Mouse (Mus musculus) limb, embryonic 12.5 days (tissue): Measurements from ENCODE around the gene Col4a3bp. TPM values are rescaled to one million over a fixed set of nuclear protein-coding genes. Genes with fewer than 3 reads are reported as not detected.
"Not testable (repeated sequence)": the region's sequence is repeated elsewhere in the genome, so short reads cannot be mapped to it uniquely, and the experiment has no call there.

Experiments
- ATAC-seq: fragments of 200-750 bp; cut with Nextera tagmentation; 2 replicates; pipeline ENCODE4 v1.8.0; 2017; ENCODE audit warnings: low read depth, moderate TSS enrichment; ENCODE audit not compliant: insufficient number of reproducible peaks, insufficient read depth, low FRiP score, low TSS enrichment
- H3K27ac ChIP-seq: fragments of 300-500 bp; sonication (generic); 2 replicates; pipeline ENCODE4 v1.5.1; 2016; ENCODE audit warnings: mild to moderate bottlenecking, moderate library complexity
- H3K27me3 ChIP-seq: fragments of 300-500 bp; sonication (generic); 2 replicates; pipeline ENCODE4 v1.6.1; 2016; ENCODE audit warnings: mild to moderate bottlenecking, moderate library complexity
- H3K36me3 ChIP-seq: fragments of 300-500 bp; sonication (generic); 2 replicates; pipeline ENCODE4 v1.6.1; 2016; ENCODE audit warnings: mild to moderate bottlenecking, moderate library complexity
- H3K4me1 ChIP-seq: fragments of 300-500 bp; sonication (generic); replicated peaks from 2 replicates; pipeline ENCODE4 v1.6.1; 2016
- H3K4me2 ChIP-seq: fragments of 300-500 bp; sonication (generic); 2 replicates; pipeline ENCODE4 v1.6.1; 2016; ENCODE audit warnings: mild to moderate bottlenecking, moderate library complexity
- H3K4me3 ChIP-seq: fragments of 300-500 bp; sonication (generic); replicated peaks from 2 replicates; pipeline ENCODE4 v1.5.1; 2016; ENCODE audit warnings: mild to moderate bottlenecking
- H3K9ac ChIP-seq: fragments of 300-500 bp; sonication (generic); replicated peaks from 2 replicates; pipeline ENCODE4 v1.6.1; 2016; ENCODE audit warnings: mild to moderate bottlenecking, moderate library complexity
- H3K9me3 ChIP-seq: fragments of 300-500 bp; sonication (generic); 2 replicates; pipeline ENCODE4 v1.6.1; 2016; ENCODE audit warnings: mild to moderate bottlenecking, moderate library complexity
- WGBS: fragments of 180-500 bp; shearing (Covaris S2); methylation state at CpG from one replicate; pipeline ENCODE4 v1.1.7; 2016; 5-methylcytosine and 5-hydroxymethylcytosine counted together
- polyA plus RNA-seq: library from polyadenylated mRNA; unstranded; fragments of >200 nt; fragmentation: Nextera tagmentation; extraction: Ambion mirVana; gene quantifications from 2 replicates; pipeline ENCODE4 v1.2.1, GENCODE M21; 2016

Gene Col4a3bp
- polyA plus RNA-seq, 1 experiment from 2014 or later = 9.8 TPM

DNA sequence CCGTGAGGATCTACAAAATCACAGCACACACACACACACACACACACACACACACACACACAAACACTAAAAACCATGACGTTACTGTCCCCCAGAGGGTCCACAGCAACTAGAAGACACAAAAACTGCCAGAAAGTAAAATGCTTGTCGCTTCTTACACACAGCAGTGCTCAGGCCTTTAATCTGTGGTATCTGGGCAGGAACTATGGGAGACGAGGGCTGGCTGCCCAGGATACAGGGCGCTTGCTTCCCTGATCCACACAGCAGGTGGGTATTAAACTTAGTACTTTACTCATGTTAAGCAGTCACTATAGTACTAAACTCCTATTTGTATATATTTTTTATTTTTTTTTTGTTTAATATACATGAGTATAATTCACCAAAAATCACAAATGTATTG, 103.4 kb downstream of the Col4a3bp start:
- H3K9ac ChIP-seq = no peak overlapping the region
- peaks cover 32% of the 10 kb centered on the region for H3K36me3 ChIP-seq
- ATAC-seq = no peak
- H3K27ac ChIP-seq = no peak overlapping the region
- no peak overlapping the region for H3K4me3 ChIP-seq
- H3K27me3 ChIP-seq = no peaks in the 10 kb centered on the region
- no peak overlapping the region for H3K4me2 ChIP-seq
- peaks cover 3% of the 10 kb centered on the region; the same call in 1 of the 2 replicates for H3K4me1 ChIP-seq
- no peaks in the 10 kb centered on the region for H3K9me3 ChIP-seq
- WGBS = 58% methylated on average over 5 of the region's 5 CpGs

DNA sequence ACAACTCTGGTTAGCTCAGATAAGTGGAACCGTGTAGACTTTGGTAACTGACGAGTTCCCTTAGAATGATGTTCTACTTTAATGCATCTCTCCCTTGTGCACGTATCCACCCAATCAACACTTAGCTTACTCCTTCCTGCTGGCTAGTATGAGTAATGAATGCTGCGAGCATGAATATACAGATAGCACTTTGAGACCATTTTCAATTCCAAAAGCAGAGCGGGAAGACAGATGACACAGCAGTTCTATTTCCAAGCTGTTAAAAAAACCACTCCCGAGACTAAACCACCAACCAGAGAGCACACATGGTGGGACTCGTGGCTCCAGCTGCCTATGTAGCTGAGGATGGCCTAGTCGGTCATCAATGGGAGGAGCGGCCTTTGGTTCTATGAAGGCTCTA, 110.6 kb downstream of the Col4a3bp start:
- Histone ChIP-seq H3K4me2 (no peak overlapping the region), H3K36me3 (peaks cover 93% of the 10 kb centered on the region), H3K9me3 (no peaks in the 10 kb centered on the region), H3K27ac (no peak overlapping the region), H3K4me1 (peaks cover 3% of the 10 kb centered on the region; the same call in 1 of the 2 replicates), H3K27me3 (no peaks in the 10 kb centered on the region), H3K4me3 (no peak overlapping the region), H3K9ac (no peak overlapping the region)
- no peak for ATAC-seq
- 93% methylated on average over 9 of the region's 9 CpGs for WGBS

DNA sequence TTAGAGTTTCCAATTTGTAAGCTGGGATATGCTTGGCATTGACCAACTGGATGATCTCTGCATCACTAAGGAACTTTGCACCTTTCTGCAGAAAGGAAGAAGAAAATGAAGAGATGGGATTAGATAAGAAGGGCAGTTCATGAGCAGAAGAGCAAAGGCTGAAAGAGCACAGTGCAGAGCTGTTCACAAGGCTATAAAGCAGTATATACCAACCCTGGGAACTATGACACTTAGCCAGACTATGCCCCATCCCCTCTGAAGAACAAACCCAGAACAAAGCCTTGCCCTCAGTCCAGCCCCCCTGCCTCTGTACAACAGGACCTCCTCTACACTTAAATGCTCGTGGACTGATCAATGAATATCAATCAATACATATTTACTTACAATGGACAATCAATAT, 114.3 kb downstream of the Col4a3bp start:
- 88% methylated on average over 1 of the region's 1 CpGs for WGBS
- Histone ChIP-seq H3K9ac (no peak overlapping the region), H3K36me3 (peaks cover 94% of the 10 kb centered on the region), H3K9me3 (no peaks in the 10 kb centered on the region), H3K4me1 (no peaks in the 10 kb centered on the region), H3K4me3 (no peak overlapping the region), H3K27ac (no peak overlapping the region), H3K27me3 (no peaks in the 10 kb centered on the region), H3K4me2 (no peak overlapping the region)
- no peak for ATAC-seq

DNA sequence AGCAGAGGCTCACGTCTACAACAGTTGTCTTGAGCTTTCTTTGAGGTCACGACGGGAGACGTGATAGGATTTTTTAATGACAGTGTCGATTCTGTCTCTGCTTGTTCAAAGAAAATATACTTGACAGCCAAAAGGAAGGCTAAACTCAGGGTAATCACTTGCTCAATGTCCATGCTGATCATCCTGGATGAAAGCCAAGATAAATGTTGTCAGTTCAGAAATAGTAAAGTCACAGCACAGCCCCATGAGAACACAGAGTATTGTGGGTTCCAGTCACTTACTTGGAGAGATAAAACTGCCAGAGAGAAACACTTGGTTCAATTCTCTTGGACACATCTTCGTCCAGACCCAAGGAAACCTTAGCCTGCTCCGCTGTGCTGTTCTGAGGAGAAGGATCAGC, 116.5 kb downstream of the Col4a3bp start:
- no peaks in the 10 kb centered on the region for H3K4me1 ChIP-seq
- H3K27ac ChIP-seq = no peak overlapping the region
- H3K36me3 ChIP-seq = peaks cover 95% of the 10 kb centered on the region
- WGBS = 92% methylated on average over 7 of the region's 7 CpGs
- no peak overlapping the region for H3K4me2 ChIP-seq
- no peaks in the 10 kb centered on the region for H3K9me3 ChIP-seq
- no peak overlapping the region for H3K4me3 ChIP-seq
- no peaks in the 10 kb centered on the region for H3K27me3 ChIP-seq
- no peak for ATAC-seq
- H3K9ac ChIP-seq = no peak overlapping the region

DNA sequence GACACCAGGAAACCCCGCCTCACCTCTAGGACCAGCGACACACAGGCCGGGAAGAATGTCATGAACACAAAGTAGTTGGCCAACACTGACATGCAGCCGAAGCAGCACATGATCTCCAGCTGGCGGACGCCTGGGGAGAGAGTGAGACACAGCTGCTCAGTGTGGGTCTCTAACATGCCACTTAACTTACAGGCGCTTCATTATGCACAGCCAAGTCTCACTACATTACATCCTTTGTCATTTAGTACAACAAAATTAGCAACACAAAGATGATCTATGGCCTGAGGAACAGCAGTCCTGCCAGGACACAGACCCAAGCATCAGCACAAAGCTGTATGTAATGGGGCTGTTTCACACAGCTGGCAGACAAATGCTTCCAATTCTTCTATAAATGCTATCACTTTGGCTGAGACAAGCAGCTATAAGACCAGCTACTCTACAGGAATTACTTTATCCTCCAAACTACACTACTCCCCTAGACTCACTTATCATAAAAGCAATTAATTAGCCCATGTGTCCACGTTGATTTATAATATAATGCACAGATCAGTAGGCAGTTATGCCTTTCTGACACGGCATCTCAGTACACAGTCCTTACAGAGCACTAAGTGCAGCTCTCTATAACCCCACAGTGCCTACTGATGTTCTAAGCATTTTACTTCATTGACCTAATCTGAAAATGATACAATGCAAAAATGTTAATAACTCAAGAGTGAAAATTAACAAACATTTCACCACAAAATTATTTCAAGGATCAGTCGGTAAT, 117.9 kb downstream of the Col4a3bp start:
- no peaks in the 10 kb centered on the region for H3K9me3 ChIP-seq
- ATAC-seq = no peak
- WGBS = 86% methylated on average over 10 of the region's 10 CpGs
- no peak overlapping the region for H3K9ac ChIP-seq
- H3K4me2 ChIP-seq = no peak overlapping the region
- no peaks in the 10 kb centered on the region for H3K27me3 ChIP-seq
- peaks cover 95% of the 10 kb centered on the region for H3K36me3 ChIP-seq
- no peaks in the 10 kb centered on the region for H3K4me1 ChIP-seq
- no peak overlapping the region for H3K4me3 ChIP-seq
- H3K27ac ChIP-seq = no peak overlapping the region

DNA sequence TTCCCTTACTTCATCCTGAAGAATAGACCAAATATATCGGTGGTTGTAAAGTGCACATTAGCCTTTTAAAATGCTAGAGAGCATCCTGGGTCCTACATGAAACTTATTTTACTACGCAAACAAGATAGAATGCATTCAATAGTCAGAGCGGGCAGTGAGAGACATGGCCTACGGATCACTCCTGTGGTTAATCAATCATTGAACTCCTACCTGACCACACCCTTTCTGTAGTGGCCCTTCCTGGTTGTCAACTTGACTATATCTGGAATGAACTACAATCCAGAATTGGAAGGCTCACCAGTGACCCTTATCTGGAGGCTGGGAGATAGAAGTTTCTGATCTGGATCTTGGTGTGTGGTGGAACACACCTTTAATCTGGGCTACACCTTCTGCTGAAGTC, 120.7 kb downstream of the Col4a3bp start:
- H3K4me1 ChIP-seq, H3K4me2 ChIP-seq, H3K4me3 ChIP-seq, H3K9ac ChIP-seq, ATAC-seq, H3K27ac ChIP-seq, H3K27me3 ChIP-seq, H3K9me3 ChIP-seq: not testable (repeated sequence)
- 93% methylated on average over 4 of the region's 4 CpGs for WGBS
- H3K36me3 ChIP-seq = peaks cover 84% of the 10 kb centered on the region

DNA sequence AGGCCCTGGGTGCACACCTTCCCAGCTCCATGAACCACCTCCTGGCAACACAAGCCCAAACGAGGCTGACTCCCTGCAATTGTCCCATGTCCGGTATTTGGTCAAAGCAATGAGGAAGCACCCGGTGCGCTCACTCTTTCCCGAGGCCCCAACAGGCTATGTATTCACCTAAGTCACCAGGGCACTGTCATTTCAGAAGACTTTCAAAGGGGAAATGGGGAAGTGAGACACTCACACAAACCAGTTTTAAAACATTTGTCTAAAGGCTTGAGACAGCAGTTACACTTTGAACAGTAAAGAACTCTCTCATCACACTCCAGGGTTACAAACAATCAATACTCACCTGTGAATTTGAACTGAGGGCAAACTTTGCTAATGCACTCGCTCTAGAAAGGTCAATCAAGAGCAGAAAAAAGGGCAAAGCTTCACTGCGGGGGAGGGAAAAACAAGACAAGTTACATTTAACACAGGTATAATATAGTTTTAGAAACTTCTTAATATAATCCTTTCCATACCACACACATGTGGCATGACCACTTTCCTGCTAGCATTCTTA, 122.1 kb downstream of the Col4a3bp start:
- ATAC-seq = no peak
- Histone ChIP-seq H3K4me2 (no peak overlapping the region), H3K9me3 (no peaks in the 10 kb centered on the region), H3K9ac (no peak overlapping the region), H3K27me3 (no peaks in the 10 kb centered on the region), H3K4me1 (peaks cover 22% of the 10 kb centered on the region), H3K4me3 (no peak overlapping the region), H3K27ac (no peak overlapping the region), H3K36me3 (peaks cover 71% of the 10 kb centered on the region)
- 92% methylated on average over 7 of the region's 7 CpGs for WGBS

DNA sequence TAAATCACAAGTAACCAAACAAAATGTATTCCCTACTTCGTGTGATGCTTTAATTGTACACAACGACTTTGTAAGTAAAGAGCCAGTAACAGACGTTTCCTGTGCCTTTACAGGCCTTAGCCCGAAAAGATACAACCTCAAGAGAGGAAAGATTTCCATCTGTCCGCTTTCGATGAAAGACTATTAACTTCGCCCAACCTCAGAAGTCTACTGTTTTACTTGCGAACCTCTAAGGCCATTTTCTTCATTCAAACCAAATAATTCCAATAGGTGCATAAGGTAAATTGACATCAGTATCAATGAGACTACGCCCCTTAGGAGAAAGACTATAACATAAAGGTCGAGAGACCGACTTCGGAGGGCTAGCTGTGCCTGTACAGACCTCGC, 127.6 kb downstream of the Col4a3bp start:
- ATAC-seq = no peak
- H3K4me3 ChIP-seq = peak overlapping the region; percentile 99
- peak overlapping the region; percentile 91 for H3K27ac ChIP-seq
- 4% methylated on average over 13 of the region's 13 CpGs for WGBS
- H3K27me3 ChIP-seq = no peaks in the 10 kb centered on the region
- H3K9me3 ChIP-seq = no peaks in the 10 kb centered on the region
- peaks cover 30% of the 10 kb centered on the region for H3K4me1 ChIP-seq
- peak overlapping the region; percentile 88 for H3K9ac ChIP-seq
- peaks cover 20% of the 10 kb centered on the region for H3K36me3 ChIP-seq
- peak overlapping the region; percentile 68 for H3K4me2 ChIP-seq

DNA sequence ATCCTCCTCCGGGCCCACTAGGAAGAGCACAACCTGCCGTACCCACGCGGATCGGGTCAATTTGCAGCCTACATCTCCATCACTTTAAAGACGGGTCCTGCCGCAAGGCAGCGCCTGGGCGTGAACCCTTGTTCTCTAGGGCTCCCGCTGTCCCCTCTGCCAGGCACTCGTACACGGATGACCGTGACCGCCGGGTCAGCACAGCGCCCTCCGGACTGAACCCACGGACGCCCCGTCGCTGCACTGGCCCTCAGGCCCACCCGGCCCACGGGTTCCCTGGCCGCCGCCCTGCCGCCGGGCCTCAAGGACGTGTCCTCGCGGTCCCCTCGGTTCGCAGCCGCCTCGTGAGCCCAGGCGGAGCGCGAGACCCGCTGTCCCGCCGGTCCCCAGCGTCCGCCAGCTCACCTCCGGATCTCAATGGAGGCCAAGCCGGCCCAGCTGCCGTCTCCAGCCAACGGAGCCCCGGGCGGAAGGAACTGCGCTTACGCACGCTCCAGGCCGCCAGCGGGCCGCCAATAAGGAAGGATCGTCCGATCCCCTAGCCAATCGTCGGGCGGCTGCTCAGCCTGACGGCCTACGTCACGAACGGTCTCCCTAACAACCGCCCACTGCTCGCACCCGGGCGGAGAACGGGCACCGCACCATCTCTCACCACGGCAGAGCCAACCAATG, 128.1 kb downstream of the Col4a3bp start, which contains the start of gene Hmgcr:
TSS of gene Hmgcr (minus strand) at position 531 of the 672 bp plus-strand sequence.
- Histone ChIP-seq H3K4me1 (peaks cover 30% of the 10 kb centered on the region), H3K36me3 (peaks cover 14% of the 10 kb centered on the region), H3K4me2 (peak within 1 kb of the TSS; percentile 68), H3K9ac (peak within 1 kb of the TSS; percentile 88), H3K27me3 (no peaks in the 10 kb centered on the region), H3K27ac (peak within 1 kb of the TSS; percentile 91), H3K4me3 (peak within 1 kb of the TSS; percentile 99), H3K9me3 (no peaks in the 10 kb centered on the region)
- ATAC-seq = peak; percentile 100
- under 1% methylated on average over 70 of the region's 70 CpGs for WGBS

DNA sequence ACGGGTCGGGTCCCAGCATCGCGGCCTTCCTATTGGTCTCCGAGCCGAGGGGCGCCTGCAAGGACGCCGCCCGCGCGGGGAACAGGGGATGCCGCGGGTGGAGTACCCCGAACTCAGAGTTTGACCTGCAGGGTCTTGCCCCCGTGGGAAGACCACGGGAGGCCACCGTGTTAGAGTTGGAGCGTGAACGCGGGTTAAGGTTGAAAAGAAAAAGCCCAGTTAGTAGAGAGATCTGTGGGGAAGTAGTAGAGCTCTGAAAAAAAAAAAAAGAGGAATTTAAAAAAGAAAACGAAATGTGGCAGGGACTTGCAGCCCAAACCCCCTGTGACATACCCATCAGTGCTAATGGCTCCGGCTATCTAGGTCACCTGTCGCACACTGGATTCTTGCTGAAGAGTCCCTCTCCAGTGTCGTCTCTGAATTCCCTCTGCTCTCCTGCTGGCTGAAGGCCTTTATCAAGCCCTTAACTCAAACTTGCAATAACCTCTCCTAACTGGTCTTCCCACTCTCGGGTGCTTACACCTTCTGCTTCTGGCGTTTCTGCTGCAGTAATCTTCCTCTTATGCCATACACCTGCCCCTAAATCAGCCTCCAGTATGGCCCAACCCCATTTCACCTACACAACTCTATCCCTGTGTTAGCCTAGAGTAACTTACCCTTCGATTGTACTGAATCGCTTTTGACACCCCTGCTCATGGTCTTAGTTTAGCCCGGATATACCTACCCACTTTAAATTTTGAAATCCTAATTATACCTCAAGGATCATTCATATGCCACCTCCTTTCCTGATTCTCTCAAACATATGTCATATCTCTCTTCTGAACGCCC, 128.9 kb downstream of the Col4a3bp start:
- Histone ChIP-seq H3K27me3 (no peaks in the 10 kb centered on the region), H3K9ac (peak overlapping the region; percentile 48; the same call in 1 of the 2 replicates), H3K4me1 (peaks cover 30% of the 10 kb centered on the region), H3K36me3 (peaks cover 8% of the 10 kb centered on the region; the same call in 1 of the 2 replicates), H3K4me2 (peak overlapping the region; percentile 56), H3K4me3 (peak overlapping the region; percentile 99), H3K27ac (peak overlapping the region; percentile 75), H3K9me3 (no peaks in the 10 kb centered on the region)
- ATAC-seq = no peak
- WGBS = 14% methylated on average over 31 of the region's 31 CpGs

DNA sequence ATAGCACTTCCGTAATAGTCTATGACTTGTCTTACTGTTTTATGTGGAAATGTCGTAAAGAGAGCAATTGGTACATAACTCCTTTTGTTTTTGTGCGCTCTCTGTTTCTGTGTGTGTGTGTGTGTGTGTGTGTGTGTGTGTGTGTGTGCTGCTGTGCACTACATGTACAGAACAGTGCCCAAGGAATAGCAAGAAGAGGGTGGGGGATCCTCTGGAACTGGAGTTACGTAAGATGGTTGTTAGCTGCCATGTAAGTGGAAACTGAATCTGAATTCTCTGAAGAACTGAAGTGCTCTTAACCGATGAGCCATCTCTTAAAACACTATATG, 129.5 kb downstream of the Col4a3bp start:
- Histone ChIP-seq H3K36me3 (peaks cover 3% of the 10 kb centered on the region; the same call in 1 of the 2 replicates), H3K4me3 (no peak overlapping the region), H3K4me2 (no peak overlapping the region), H3K9ac (no peak overlapping the region), H3K27ac (no peak overlapping the region), H3K9me3 (no peaks in the 10 kb centered on the region), H3K27me3 (no peaks in the 10 kb centered on the region), H3K4me1 (peaks cover 30% of the 10 kb centered on the region)
- no peak for ATAC-seq
- 92% methylated on average over 5 of the region's 5 CpGs for WGBS
